Mouse (Mus musculus) intestine, embryonic 14.5 days (tissue): Measurements from ENCODE around the gene Fbxo28. TPM values are rescaled to one million over a fixed set of nuclear protein-coding genes. Genes with fewer than 3 reads are reported as not detected.

Source experiments
- ATAC-seq: fragments of 200-750 bp; cut with Nextera tagmentation; replicated peaks from 2 replicates; pipeline ENCODE4 v1.8.0; 2017; ENCODE audit warnings: low read depth, moderate number of reproducible peaks, moderate TSS enrichment, moderate library complexity; ENCODE audit not compliant: low FRiP score, low TSS enrichment
- DNase-seq: peaks from one replicate; pipeline ENCODE4 v3.0.0-alpha.2; 2018; ENCODE audit warnings: low spot score
- H3K27ac ChIP-seq: fragments of 300-500 bp; sonication (generic); 2 replicates; pipeline ENCODE4 v1.5.1; 2014; ENCODE audit warnings: low read depth, mild to moderate bottlenecking, control low read depth
- H3K27me3 ChIP-seq: fragments of 300-500 bp; sonication (generic); replicated peaks from 2 replicates; pipeline ENCODE4 v1.6.1; 2014; ENCODE audit warnings: low read length, control low read depth; ENCODE audit not compliant: control insufficient read depth, insufficient read depth
- H3K36me3 ChIP-seq: fragments of 300-500 bp; sonication (generic); 2 replicates; pipeline ENCODE4 v1.6.1; 2014; ENCODE audit warnings: low read length, control low read depth; ENCODE audit not compliant: control insufficient read depth, insufficient read depth
- H3K4me1 ChIP-seq: fragments of 300-500 bp; sonication (generic); replicated peaks from 2 replicates; pipeline ENCODE4 v1.6.1; 2014; ENCODE audit warnings: low read length, control low read depth, mixed read lengths; ENCODE audit not compliant: control insufficient read depth, insufficient read depth
- H3K4me2 ChIP-seq: fragments of 300-500 bp; sonication (generic); 2 replicates; pipeline ENCODE4 v1.6.1; 2014; ENCODE audit warnings: low read length
- H3K4me3 ChIP-seq: fragments of 300-500 bp; sonication (generic); 2 replicates; pipeline ENCODE4 v1.5.1; 2014; ENCODE audit warnings: low read depth, low read length, control low read depth, mixed read lengths
- H3K9ac ChIP-seq: fragments of 300-500 bp; sonication (generic); 2 replicates; pipeline ENCODE4 v1.6.1; 2014; ENCODE audit warnings: mild to moderate bottlenecking, low read length
- H3K9me3 ChIP-seq: fragments of 300-500 bp; sonication (generic); 2 replicates; pipeline ENCODE4 v1.6.1; 2016; ENCODE audit warnings: low read length, control low read depth; ENCODE audit not compliant: control insufficient read depth
- WGBS: fragments of 180-500 bp; shearing (Covaris S2); extraction: QIAGEN DNeasy Blood & Tissue Kit; methylation state at CpG from one replicate; pipeline ENCODE4 v1.1.7; 2014; 5-methylcytosine and 5-hydroxymethylcytosine counted together
- polyA plus RNA-seq: library from polyadenylated mRNA; unstranded; fragments of >200 nt; fragmentation: Nextera tagmentation; extraction: Ambion mirVana; gene quantifications from 2 replicates; pipeline ENCODE4 v1.2.1, GENCODE M21; 2014

The Fbxo28 gene
- 20.9 and 22.6 TPM in 2 replicates for polyA plus RNA-seq

DNA sequence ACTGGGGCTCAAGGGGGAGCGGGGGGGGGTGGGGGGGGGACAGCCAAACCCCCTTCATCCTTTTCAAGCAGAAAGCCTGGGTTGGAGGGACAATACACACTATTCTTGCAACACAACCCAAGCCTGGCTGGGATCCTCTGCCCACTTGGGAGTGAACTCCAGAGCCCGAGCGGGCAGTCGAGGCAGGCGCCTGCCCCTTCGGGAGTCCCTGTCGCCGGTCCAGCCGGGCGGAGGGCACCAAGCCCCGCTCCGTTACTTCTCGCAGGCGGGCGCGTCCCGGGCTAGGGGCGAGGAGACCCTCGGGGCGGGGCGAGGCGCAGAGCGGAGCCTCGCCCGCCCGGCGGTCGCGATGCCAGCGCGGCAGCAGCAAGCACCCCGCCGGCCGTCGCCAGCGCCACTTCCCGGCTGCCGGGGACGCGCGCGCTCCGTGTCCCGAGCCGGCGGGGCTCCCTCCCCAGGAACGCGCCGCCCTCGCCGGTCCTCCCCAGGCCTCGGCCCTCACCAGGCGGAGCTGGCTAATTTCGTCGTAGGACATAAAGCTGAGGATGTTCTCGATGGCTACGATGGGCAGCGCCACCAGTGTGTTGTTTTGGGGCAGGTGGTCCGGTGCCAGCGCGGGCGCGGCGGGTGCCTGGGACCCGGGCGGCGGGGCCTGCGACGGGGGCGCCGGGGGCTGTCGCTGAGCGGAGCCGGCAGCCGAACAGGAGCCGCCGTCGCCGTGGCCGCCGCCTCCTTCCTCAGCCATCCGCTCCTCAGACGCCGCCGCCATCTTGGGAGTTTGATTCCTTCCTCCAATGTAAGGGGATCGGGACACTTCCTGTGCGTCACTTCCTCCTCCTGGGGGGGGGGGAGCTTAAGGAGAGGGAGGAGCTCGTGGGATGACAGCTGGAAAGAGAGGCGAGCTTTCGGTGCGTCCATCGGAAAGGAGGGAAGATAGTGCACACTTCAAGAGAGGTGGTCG lies at the start of gene Fbxo28:
Gene Fbxo28, minus strand, starts transcription at position 809 of the 961 bp plus-strand sequence.
- peak within 1 kb of the TSS; percentile 83 for H3K4me2 ChIP-seq
- H3K27me3 ChIP-seq, result no peaks in the 10 kb centered on the region
- WGBS, result under 1% methylated on average over 91 of the region's 93 CpGs
- H3K4me1 ChIP-seq, result peaks cover 11% of the 10 kb centered on the region
- DNase-seq (peak; percentile 92), ATAC-seq (peak; percentile 92)
- peak within 1 kb of the TSS; percentile 99 for H3K4me3 ChIP-seq
- peak within 1 kb of the TSS; percentile 78 for H3K27ac ChIP-seq
- H3K9ac ChIP-seq, result peak within 1 kb of the TSS; percentile 95
- H3K9me3 ChIP-seq, result no peaks in the 10 kb centered on the region
- peaks cover 10% of the 10 kb centered on the region; the same call in 1 of the 2 replicates for H3K36me3 ChIP-seq

DNA sequence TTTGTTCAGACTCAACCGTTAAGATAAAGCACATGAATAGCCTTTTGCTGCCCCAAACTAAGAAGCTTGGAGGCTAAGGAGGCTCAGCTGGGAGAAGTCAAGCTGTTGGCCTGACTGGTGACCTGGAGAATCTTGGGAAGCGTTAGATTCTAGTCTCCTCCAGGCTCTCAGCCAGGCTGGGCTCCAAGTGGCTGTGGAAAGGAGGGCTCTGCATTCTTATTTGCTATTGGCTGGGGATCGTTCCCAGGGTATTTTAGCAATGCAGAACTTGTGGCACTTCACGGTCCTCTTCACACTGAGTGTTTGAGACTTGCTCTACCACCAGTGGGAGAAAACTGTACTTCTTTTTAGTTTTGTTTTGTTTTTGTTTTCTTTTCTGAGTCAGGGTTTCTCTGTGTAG lies 47.3 kb upstream of the Fbxo28 start:
- no peak for ATAC-seq
- H3K4me1 ChIP-seq, result no peaks in the 10 kb centered on the region
- no peak overlapping the region for H3K4me2 ChIP-seq
- H3K9me3 ChIP-seq, result no peaks in the 10 kb centered on the region
- H3K27me3 ChIP-seq, result no peaks in the 10 kb centered on the region
- no peak overlapping the region for H3K4me3 ChIP-seq
- 36% methylated on average over 4 of the region's 4 CpGs for WGBS
- DNase-seq, result no peak
- H3K27ac ChIP-seq, result no peak overlapping the region
- H3K9ac ChIP-seq, result no peak overlapping the region
- no peaks in the 10 kb centered on the region for H3K36me3 ChIP-seq

DNA sequence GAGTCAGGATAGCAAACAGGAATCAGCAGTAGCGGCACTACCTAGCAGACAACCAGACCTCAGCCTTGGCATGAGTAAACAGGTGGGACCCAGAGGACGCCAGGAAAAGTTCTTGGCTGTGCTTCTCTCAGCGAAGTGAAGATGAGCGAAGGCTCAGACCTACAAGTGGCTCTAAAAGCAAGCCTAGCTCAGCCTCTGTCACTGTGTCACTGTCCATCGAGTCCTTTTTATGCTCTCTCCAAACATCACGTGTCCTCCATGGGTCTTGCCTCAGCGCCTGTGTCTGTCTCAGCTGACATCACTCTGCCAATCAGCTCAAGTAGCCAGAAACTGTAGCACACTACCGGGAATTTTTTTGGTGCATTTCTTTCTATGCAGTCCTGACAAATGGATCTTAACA lies 45.0 kb upstream of the Fbxo28 start:
- no peaks in the 10 kb centered on the region for H3K27me3 ChIP-seq
- H3K4me2 ChIP-seq, result no peak overlapping the region
- H3K9me3 ChIP-seq, result no peaks in the 10 kb centered on the region
- no peak overlapping the region for H3K27ac ChIP-seq
- no peak overlapping the region for H3K4me3 ChIP-seq
- WGBS, result 91% methylated on average over 8 of the region's 8 CpGs
- no peak for DNase-seq
- H3K36me3 ChIP-seq, result no peaks in the 10 kb centered on the region
- H3K4me1 ChIP-seq, result no peaks in the 10 kb centered on the region
- H3K9ac ChIP-seq, result no peak overlapping the region
- ATAC-seq, result no peak

DNA sequence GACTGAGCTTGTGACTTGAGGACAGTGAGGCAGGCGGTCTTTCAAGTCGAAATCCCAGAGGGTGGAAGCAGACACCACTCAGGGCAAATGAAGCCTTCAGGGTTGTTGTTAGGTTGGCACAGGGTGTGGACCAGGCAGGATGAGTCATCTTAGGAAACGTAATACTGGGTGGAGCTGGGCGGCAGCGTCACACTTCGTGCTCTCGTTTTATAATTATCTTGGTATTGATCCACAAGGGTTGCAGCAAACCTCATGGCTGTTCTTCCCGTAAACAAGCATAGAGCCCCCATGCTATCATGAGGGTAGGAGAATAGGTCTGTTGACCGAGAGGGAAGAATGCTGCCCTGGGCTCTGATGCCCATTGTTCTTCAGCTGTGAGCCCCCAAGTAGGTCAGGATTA lies 41.7 kb upstream of the Fbxo28 start:
- ATAC-seq (no peak), DNase-seq (no peak)
- no peaks in the 10 kb centered on the region for H3K9me3 ChIP-seq
- H3K4me2 ChIP-seq, result no peak overlapping the region
- no peaks in the 10 kb centered on the region for H3K4me1 ChIP-seq
- H3K9ac ChIP-seq, result no peak overlapping the region
- H3K27me3 ChIP-seq, result no peaks in the 10 kb centered on the region
- WGBS, result 68% methylated on average over 9 of the region's 9 CpGs
- H3K4me3 ChIP-seq, result no peak overlapping the region
- no peaks in the 10 kb centered on the region for H3K36me3 ChIP-seq
- no peak overlapping the region for H3K27ac ChIP-seq

DNA sequence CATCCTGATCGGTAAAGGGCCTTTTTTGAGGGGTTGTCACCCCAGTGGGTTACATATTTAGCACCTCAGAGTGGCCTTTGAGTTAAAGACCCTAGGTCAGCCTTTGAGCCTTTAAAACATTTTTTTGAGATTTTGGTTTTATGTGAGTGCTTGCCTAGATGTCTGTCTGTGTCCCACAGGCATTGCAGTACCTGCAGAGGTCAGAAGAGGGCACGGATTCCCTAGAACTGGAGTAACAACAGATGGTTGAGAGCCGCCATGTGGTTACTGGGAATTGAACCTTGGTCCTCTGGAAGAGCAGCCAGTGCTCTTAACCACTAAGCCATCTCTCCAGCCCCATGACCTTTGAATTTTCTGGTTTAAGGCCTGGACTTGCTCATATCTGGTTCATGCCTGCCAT lies 39.9 kb upstream of the Fbxo28 start:
- no peaks in the 10 kb centered on the region for H3K36me3 ChIP-seq
- no peak overlapping the region for H3K4me3 ChIP-seq
- no peaks in the 10 kb centered on the region for H3K4me1 ChIP-seq
- H3K4me2 ChIP-seq, result no peak overlapping the region
- DNase-seq (no peak), ATAC-seq (no peak)
- no peak overlapping the region for H3K9ac ChIP-seq
- H3K9me3 ChIP-seq, result no peaks in the 10 kb centered on the region
- no peaks in the 10 kb centered on the region for H3K27me3 ChIP-seq
- WGBS, result 72% methylated on average over 3 of the region's 3 CpGs
- H3K27ac ChIP-seq, result no peak overlapping the region

DNA sequence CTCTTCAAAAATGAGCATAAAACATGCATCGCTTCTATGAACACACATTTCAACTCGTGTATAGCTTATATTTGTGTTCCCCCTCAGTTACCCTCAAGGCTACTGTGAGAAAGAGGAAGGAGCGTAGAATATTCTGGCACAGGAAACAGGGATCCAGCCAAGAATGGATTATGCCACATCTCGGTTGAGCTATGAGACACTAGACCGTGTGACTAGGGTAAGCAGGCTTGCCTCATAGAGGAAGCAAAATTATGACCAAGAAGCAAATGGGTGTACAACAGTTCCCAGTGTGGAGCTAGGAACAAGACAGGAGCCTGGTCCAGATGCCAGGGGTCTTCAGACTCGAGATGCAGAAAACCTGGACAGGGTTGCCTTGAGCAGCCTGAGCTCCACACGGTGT lies 39.3 kb upstream of the Fbxo28 start:
- Histone ChIP-seq H3K36me3 (no peaks in the 10 kb centered on the region), H3K4me1 (no peaks in the 10 kb centered on the region), H3K9me3 (no peaks in the 10 kb centered on the region), H3K4me3 (no peak overlapping the region), H3K27me3 (no peaks in the 10 kb centered on the region), H3K4me2 (no peak overlapping the region), H3K9ac (no peak overlapping the region), H3K27ac (no peak overlapping the region)
- ATAC-seq, result no peak
- 77% methylated on average over 7 of the region's 7 CpGs for WGBS
- no peak for DNase-seq

DNA sequence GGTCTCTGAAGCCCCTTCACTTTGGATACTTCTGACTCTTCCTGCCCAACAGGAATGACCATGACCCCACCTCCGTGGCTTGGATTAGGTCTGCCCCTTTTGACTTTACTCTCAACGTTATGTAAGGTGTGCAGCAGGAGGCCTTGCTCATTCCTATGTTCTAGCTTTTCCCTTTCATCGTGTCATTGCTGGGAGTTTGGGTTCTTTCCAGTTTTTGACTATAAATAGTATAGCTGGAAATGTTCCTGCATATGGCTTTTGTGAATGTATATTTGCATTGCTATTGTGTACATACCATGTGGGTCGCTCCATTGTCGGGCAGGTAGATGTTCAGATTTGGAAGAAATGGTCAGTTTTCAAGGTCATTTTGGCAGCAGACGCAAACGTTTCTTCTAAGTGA lies 37.4 kb upstream of the Fbxo28 start:
- no peaks in the 10 kb centered on the region for H3K9me3 ChIP-seq
- no peak for DNase-seq
- H3K4me3 ChIP-seq, result no peak overlapping the region
- H3K4me2 ChIP-seq, result no peak overlapping the region
- no peaks in the 10 kb centered on the region for H3K4me1 ChIP-seq
- H3K9ac ChIP-seq, result no peak overlapping the region
- WGBS, result 80% methylated on average over 7 of the region's 7 CpGs
- ATAC-seq, result no peak
- H3K27me3 ChIP-seq, result no peaks in the 10 kb centered on the region
- no peak overlapping the region for H3K27ac ChIP-seq
- no peaks in the 10 kb centered on the region for H3K36me3 ChIP-seq

DNA sequence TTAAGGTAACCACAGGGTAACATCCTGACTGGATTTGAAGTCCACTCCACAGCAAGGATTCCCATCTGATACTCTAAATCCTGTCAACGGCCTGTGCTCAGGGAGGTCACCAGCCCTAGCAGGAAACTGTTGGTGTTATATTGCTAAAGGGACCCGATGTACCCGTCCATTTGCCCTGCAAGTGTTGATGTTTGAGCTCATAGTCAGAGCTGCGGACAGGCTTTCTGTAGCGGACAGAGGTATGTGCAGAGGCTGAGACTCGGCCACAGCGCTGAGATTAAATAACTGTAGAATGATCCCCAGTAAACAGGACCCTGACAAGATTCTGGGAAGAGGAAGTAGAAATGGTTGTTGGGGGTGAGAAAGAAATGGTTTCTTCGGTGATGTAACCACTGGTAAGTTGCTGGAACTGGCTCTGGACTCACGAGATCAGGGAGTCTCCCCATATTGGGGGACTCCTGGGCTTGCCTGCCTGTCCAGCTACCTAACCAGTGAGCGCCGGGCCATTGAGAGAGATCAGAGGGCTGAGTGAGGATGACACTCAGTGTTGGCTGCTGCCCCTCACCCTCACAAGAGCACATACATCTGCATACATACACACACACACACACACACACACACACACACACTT lies 36.9 kb upstream of the Fbxo28 start:
- Histone ChIP-seq H3K36me3 (no peaks in the 10 kb centered on the region), H3K27ac (no peak overlapping the region), H3K4me2 (no peak overlapping the region), H3K27me3 (no peaks in the 10 kb centered on the region), H3K4me3 (no peak overlapping the region), H3K9me3 (no peaks in the 10 kb centered on the region), H3K9ac (no peak overlapping the region), H3K4me1 (no peaks in the 10 kb centered on the region)
- DNase-seq (no peak), ATAC-seq (no peak)
- WGBS, result 70% methylated on average over 11 of the region's 11 CpGs
